Mouse (Mus musculus) C2C12 (cell line): ENCODE measurements around the gene Micu2.

Experiments
- CEBPB ChIP-seq: IDR thresholded peaks from one replicate; pipeline ENCODE4 v1.6.1; 2011; ENCODE audit warnings: low read depth, mild to moderate bottlenecking, control low read depth, moderate library complexity
- CTCF ChIP-seq: IDR thresholded peaks from one replicate; pipeline ENCODE4 v1.5.1; 2011; ENCODE audit not compliant: control insufficient read depth, insufficient read depth, insufficient read length
- FOSL1 ChIP-seq: IDR thresholded peaks from one replicate; pipeline ENCODE4 v1.8.0; 2011; ENCODE audit warnings: mild to moderate bottlenecking, low read length; ENCODE audit not compliant: poor library complexity, insufficient read depth, severe bottlenecking
- MAX ChIP-seq: IDR thresholded peaks from one replicate; pipeline ENCODE4 v1.6.1; 2011; ENCODE audit warnings: mild to moderate bottlenecking, control low read depth
- MYOD1 ChIP-seq: IDR thresholded peaks from one replicate; pipeline ENCODE4 v1.6.1; 2011; ENCODE audit warnings: low read depth; ENCODE audit not compliant: control insufficient read depth, insufficient read length
- MYOG ChIP-seq: IDR thresholded peaks from one replicate; pipeline ENCODE4 v1.6.1; 2011; ENCODE audit not compliant: control insufficient read depth, insufficient read length; ENCODE audit errors: extremely low read depth
- USF1 ChIP-seq: IDR thresholded peaks from one replicate; pipeline ENCODE4 v1.6.1; 2011; ENCODE audit warnings: low read depth, mild to moderate bottlenecking, control low read depth, moderate library complexity

DNA sequence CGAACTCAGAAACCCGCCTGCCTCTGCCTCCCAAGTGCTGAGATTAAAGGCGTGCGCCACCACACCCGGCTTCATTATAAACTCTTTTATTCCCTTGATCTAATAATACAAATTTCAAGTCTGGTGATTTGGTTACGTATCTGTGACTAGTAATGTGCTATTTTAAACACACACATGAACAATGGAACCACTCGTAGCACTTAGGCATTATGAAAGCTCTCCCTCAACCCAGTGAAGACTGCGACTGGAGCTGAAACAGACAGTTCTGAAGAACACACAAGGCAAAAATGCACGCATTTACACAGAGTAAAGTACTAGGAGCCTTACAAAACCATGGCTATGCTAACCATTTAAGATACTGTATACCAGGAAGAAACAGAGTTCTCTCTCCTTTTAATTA, 121.1 kb downstream of the Micu2 start:
- no peak for TF ChIP-seq CTCF
- TF ChIP-seq CEBPB, result no peak
- no peak for TF ChIP-seq USF1
- no peak for TF ChIP-seq MYOD1
- no peak for TF ChIP-seq MYOG
- no peak for TF ChIP-seq FOSL1
- TF ChIP-seq MAX, result no peak
